Mouse (Mus musculus) urinary bladder, postnatal 25 days (tissue): Measurements from ENCODE around the gene Fbxw19.
"Not testable (repeated sequence)": the region's sequence is repeated elsewhere in the genome, so short reads cannot be mapped to it uniquely, and the experiment has no call there.

ENCODE experiments used
- DNase-seq: peaks from one replicate; pipeline ENCODE4 v3.0.0; 2022; ENCODE audit warnings: low spot score

The Fbxw19 gene

GRCm38 (mm10) chr9:109495775-109496174 is at the start of gene Fbxw19:
Fbxw19 (minus strand) TSS chr9:109495875.
- DNase-seq: not testable (repeated sequence)

- DNase-seq: no peak
Measured at GRCm38 (mm10) chr9:109523385-109524064, 27.9 kb upstream of the Fbxw19 start.

- DNase-seq: no peak
Measured at GRCm38 (mm10) chr9:109449040-109449439, 46.6 kb downstream of the Fbxw19 start, which contains the start of gene Fbxw16. Fbxw16 (minus strand) TSS chr9:109449140.

- no peak for DNase-seq
Measured at GRCm38 (mm10) chr9:109432956-109433355, 62.7 kb downstream of the Fbxw19 start.
